Mouse (Mus musculus): ENCODE measurements around the gene Lamtor1.

The Lamtor1 gene

GRCm38 (mm10) chr7:101905561-101906286, at the start of gene Lamtor1:
TSS of gene Lamtor1 (plus strand) at chr7:101905904.
- peak; percentile 99 for DNase-seq (ENCODE audit: low read depth, low spot score)

GRCm38 (mm10) chr7:101857094-101857493, 48.6 kb upstream of the Lamtor1 start, which contains the start of gene Folr2:
TSS of gene Folr2 (minus strand) at chr7:101857194.
- DNase-seq (ENCODE audit: low read depth, low spot score): no peak

GRCm38 (mm10) chr7:101858362-101858761, 47.3 kb upstream of the Lamtor1 start:
- no peak for DNase-seq (ENCODE audit: low read depth, low spot score)

- no peak for DNase-seq (ENCODE audit: low read depth, low spot score)
Observed at GRCm38 (mm10) chr7:101860978-101861377, 44.7 kb upstream of the Lamtor1 start.

GRCm38 (mm10) chr7:101862291-101862690, 43.4 kb upstream of the Lamtor1 start:
- DNase-seq (ENCODE audit: low read depth, low spot score): peak; percentile 70

GRCm38 (mm10) chr7:101863415-101863814, 42.3 kb upstream of the Lamtor1 start, which contains the start of gene Anapc15:
TSS of gene Anapc15 (plus strand) at chr7:101863715.
- no peak for DNase-seq (ENCODE audit: low read depth, low spot score)

- DNase-seq (ENCODE audit: low read depth, low spot score): peak; percentile 97
Observed at GRCm38 (mm10) chr7:101866491-101867265, 39.0 kb upstream of the Lamtor1 start.

- no peak for DNase-seq (ENCODE audit: low read depth, low spot score)
Observed at GRCm38 (mm10) chr7:101867482-101867881, 38.2 kb upstream of the Lamtor1 start.

GRCm38 (mm10) chr7:101868241-101869162, 37.2 kb upstream of the Lamtor1 start:
- peak; percentile 87 for DNase-seq (ENCODE audit: low read depth, low spot score)

GRCm38 (mm10) chr7:101869163-101869500, 36.6 kb upstream of the Lamtor1 start:
- DNase-seq (ENCODE audit: low read depth, low spot score): peak; percentile 95

- no peak for DNase-seq (ENCODE audit: low read depth, low spot score)
Observed at GRCm38 (mm10) chr7:101870629-101871028, 35.1 kb upstream of the Lamtor1 start, which contains the start of gene Folr1. TSS of gene Folr1 (minus strand) at chr7:101870788.

GRCm38 (mm10) chr7:101871296-101871695, 34.4 kb upstream of the Lamtor1 start:
- DNase-seq (ENCODE audit: low read depth, low spot score): no peak

GRCm38 (mm10) chr7:101875978-101876377, 29.7 kb upstream of the Lamtor1 start:
- DNase-seq (ENCODE audit: low read depth, low spot score): no peak

- no peak for DNase-seq (ENCODE audit: low read depth, low spot score)
Observed at GRCm38 (mm10) chr7:101880855-101881254, 24.8 kb upstream of the Lamtor1 start.

GRCm38 (mm10) chr7:101882413-101883154, 23.1 kb upstream of the Lamtor1 start:
- DNase-seq (ENCODE audit: low read depth, low spot score): no peak

- DNase-seq (ENCODE audit: low read depth, low spot score): no peak
Observed at GRCm38 (mm10) chr7:101884160-101884559, 21.5 kb upstream of the Lamtor1 start.

- DNase-seq (ENCODE audit: low read depth, low spot score): no peak
Observed at GRCm38 (mm10) chr7:101886274-101886673, 19.4 kb upstream of the Lamtor1 start.

GRCm38 (mm10) chr7:101888460-101888859, 17.2 kb upstream of the Lamtor1 start:
- no peak for DNase-seq (ENCODE audit: low read depth, low spot score)

- DNase-seq (ENCODE audit: low read depth, low spot score): peak; percentile 27
Observed at GRCm38 (mm10) chr7:101895695-101896094, 10.0 kb upstream of the Lamtor1 start.

GRCm38 (mm10) chr7:101896104-101897066, 9.3 kb upstream of the Lamtor1 start:
- peak; percentile 100 for DNase-seq (ENCODE audit: low read depth, low spot score)

All from R1 (cell line).